Comparison of ENCODE assay signal across 8 mouse cellular contexts in the genomic region with DNA sequence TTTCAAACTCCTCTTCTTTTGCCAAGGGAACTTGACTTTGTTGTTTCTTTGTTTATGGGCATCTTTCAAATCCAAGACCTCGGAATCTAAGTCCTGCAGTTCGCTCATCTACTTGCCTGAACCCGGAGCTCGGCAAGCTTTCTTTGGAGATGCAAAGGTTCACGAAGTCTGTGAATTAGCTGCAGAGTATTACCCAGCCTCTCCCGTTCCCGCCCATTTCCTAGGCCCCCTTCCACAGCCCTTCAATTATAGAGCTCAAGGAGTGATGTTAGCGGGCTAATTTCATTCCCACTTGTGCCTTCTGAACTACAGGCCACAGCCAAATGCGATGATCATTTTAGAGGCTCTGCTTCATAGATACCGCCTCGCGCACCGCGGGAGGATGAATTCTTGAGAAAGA. TPM values are rescaled to one million over a fixed set of nuclear protein-coding genes. Genes with fewer than 3 reads are reported as not detected.
DNase-seq lines count a peak whose midpoint lies in the region; ATAC-seq and TF ChIP-seq lines count a peak whose summit lies in the region.

No protein-coding gene starts in this region.

- peak overlapping the region; percentile 96 for H3K27ac ChIP-seq in heart, embryonic 10.5 days
- no peak overlapping the region for H3K27ac ChIP-seq in kidney, postnatal 0 days
- peak overlapping the region; percentile 79 for H3K27ac ChIP-seq in midbrain, embryonic 14.5 days (replicated peaks; ENCODE audit: low read depth, low read length)

- peak overlapping the region; percentile 95 for H3K4me3 ChIP-seq in heart, embryonic 10.5 days
- peak overlapping the region; percentile 91 for H3K4me3 ChIP-seq in erythroblast, embryonic 14.5 days (replicated peaks)
- H3K4me3 ChIP-seq in kidney, postnatal 0 days (replicated peaks; ENCODE audit: low read depth, low read length) = peak overlapping the region; percentile 93
- peak overlapping the region; percentile 93 for H3K4me3 ChIP-seq in midbrain, embryonic 14.5 days (replicated peaks; ENCODE audit: low read depth, low read length)

- ATAC-seq in kidney, postnatal 0 days (replicated peaks; ENCODE audit: low FRiP score, low read depth) = no peak
- peak; percentile 40 for ATAC-seq in midbrain, embryonic 14.5 days (ENCODE audit: low FRiP score, low TSS enrichment)

- WGBS in heart, embryonic 10.5 days = 0% methylated on average over 14 of the region's 14 CpGs
- under 1% methylated on average over 14 of the region's 14 CpGs for WGBS in kidney, postnatal 0 days
- 2% methylated on average over 14 of the region's 14 CpGs for WGBS in midbrain, embryonic 14.5 days

- H3K9me3 ChIP-seq in heart, embryonic 10.5 days = no peaks in the 10 kb centered on the region
- peaks cover 2% of the 10 kb centered on the region for H3K9me3 ChIP-seq in erythroblast, embryonic 14.5 days (ENCODE audit: control insufficient read depth, low read length)
- no peaks in the 10 kb centered on the region for H3K9me3 ChIP-seq in kidney, postnatal 0 days (replicated peaks; ENCODE audit: low read length)
- H3K9me3 ChIP-seq in midbrain, embryonic 14.5 days (ENCODE audit: control insufficient read depth, low read length) = no peaks in the 10 kb centered on the region

- no peaks in the 10 kb centered on the region for H3K36me3 ChIP-seq in heart, embryonic 10.5 days
- H3K36me3 ChIP-seq in erythroblast, embryonic 14.5 days (ENCODE audit: control insufficient read depth) = peaks cover 35% of the 10 kb centered on the region
- H3K36me3 ChIP-seq in kidney, postnatal 0 days (ENCODE audit: insufficient read depth, low read length) = no peaks in the 10 kb centered on the region
- H3K36me3 ChIP-seq in midbrain, embryonic 14.5 days (ENCODE audit: control insufficient read depth, insufficient read depth, low read length) = no peaks in the 10 kb centered on the region

- H3K4me2 ChIP-seq in kidney, postnatal 0 days (ENCODE audit: low read length) = peak overlapping the region; percentile 84
- H3K4me2 ChIP-seq in midbrain, embryonic 14.5 days (ENCODE audit: low read length) = peak overlapping the region; percentile 79

- peak overlapping the region; percentile 46; the same call in 1 of the 2 replicates for H3K9ac ChIP-seq in kidney, postnatal 0 days (ENCODE audit: low read depth, low read length)
- peak overlapping the region; percentile 48 for H3K9ac ChIP-seq in midbrain, embryonic 14.5 days (replicated peaks; ENCODE audit: low read length)

- H3K4me1 ChIP-seq in heart, embryonic 10.5 days = peaks cover 33% of the 10 kb centered on the region
- peaks cover 56% of the 10 kb centered on the region for H3K4me1 ChIP-seq in erythroblast, embryonic 14.5 days (ENCODE audit: control insufficient read depth)
- no peaks in the 10 kb centered on the region; the same call in none of the 2 replicates for H3K4me1 ChIP-seq in kidney, postnatal 0 days (replicated peaks; ENCODE audit: insufficient read depth, low read length)
- H3K4me1 ChIP-seq in midbrain, embryonic 14.5 days (ENCODE audit: control insufficient read depth, insufficient read depth, low read length) = peaks cover 12% of the 10 kb centered on the region

- no peaks in the 10 kb centered on the region for H3K27me3 ChIP-seq in heart, embryonic 10.5 days (ENCODE audit: insufficient read depth, poor library complexity, severe bottlenecking)
- H3K27me3 ChIP-seq in erythroblast, embryonic 14.5 days (ENCODE audit: control insufficient read depth) = no peaks in the 10 kb centered on the region
- H3K27me3 ChIP-seq in kidney, postnatal 0 days (ENCODE audit: insufficient read depth, low read length) = no peaks in the 10 kb centered on the region
- no peaks in the 10 kb centered on the region for H3K27me3 ChIP-seq in midbrain, embryonic 14.5 days (ENCODE audit: control insufficient read depth, insufficient read depth, low read length)

- no peak for TF ChIP-seq CTCF in kidney, postnatal 0 days (IDR thresholded peaks at IDR 0.05; ENCODE audit: low read depth)

- DNase-seq in heart, embryonic 10.5 days (ENCODE audit: low spot score) = no peak
- DNase-seq in heart, adult 8-10 months (ENCODE audit: low spot score) = no peak
- peak; percentile 50 for DNase-seq in ES-CJ7 (ENCODE audit: low read depth, low spot score)
- DNase-seq in kidney, postnatal 0 days (ENCODE audit: low spot score) = peak; percentile 56
- no peak for DNase-seq in midbrain, embryonic 14.5 days
- DNase-seq in layer of hippocampus, postnatal 10 days (ENCODE audit: low spot score in 2 of 2) = no peak
- no peak for DNase-seq in adrenal gland, adult 8-10 months

RNA-seq across cellular contexts. Expression of a gene that starts 0.5 kb away (rescaled TPM):
- 21.1 and 21.3 TPM in 2 replicates for polyA plus RNA-seq in heart, embryonic 10.5 days (2016; fragmentation: Nextera tagmentation; extraction: Ambion mirVana)
- total RNA-seq in heart, adult 8-10 months (2022) = 1 to 10 TPM; 7.7 to 9.2 (median 8.2) TPM
- polyA plus RNA-seq in erythroblast, embryonic 14.5 days (2012) = 0.37 and 0.53 TPM in 2 replicates
- 9.3 and 10.9 TPM in 2 replicates for polyA plus RNA-seq in kidney, postnatal 0 days (2015; fragmentation: Nextera tagmentation; extraction: Ambion mirVana)
- polyA plus RNA-seq in midbrain, embryonic 14.5 days (2014; fragmentation: Nextera tagmentation; extraction: Ambion mirVana) = 20.8 and 27.6 TPM in 2 replicates
- 10 to 100 TPM; 27.1 to 31.3 TPM for total RNA-seq in layer of hippocampus, postnatal 10 days (2021)
- total RNA-seq in adrenal gland, adult 8-10 months (2022) = 10 to 100 TPM; 15.3 to 30.9 (median 23.9) TPM

RNA-seq across cellular contexts. Expression of a gene that starts 25.9 kb away (rescaled TPM):
- polyA plus RNA-seq in heart, embryonic 10.5 days (2016; fragmentation: Nextera tagmentation; extraction: Ambion mirVana) = 626 and 705 TPM in 2 replicates
- 100 to 1,000 TPM; 151 to 173 (median 164) TPM for total RNA-seq in heart, adult 8-10 months (2022)
- polyA plus RNA-seq in erythroblast, embryonic 14.5 days (2012) = 10.2 and 12.0 TPM in 2 replicates
- polyA plus RNA-seq in kidney, postnatal 0 days (2015; fragmentation: Nextera tagmentation; extraction: Ambion mirVana) = 811 and 895 TPM in 2 replicates
- 245 and 251 TPM in 2 replicates for polyA plus RNA-seq in midbrain, embryonic 14.5 days (2014; fragmentation: Nextera tagmentation; extraction: Ambion mirVana)
- total RNA-seq in layer of hippocampus, postnatal 10 days (2021) = 10 to 100 TPM; 45.4 to 52.1 TPM
- 100 to 1,000 TPM; 240 to 306 (median 275) TPM for total RNA-seq in adrenal gland, adult 8-10 months (2022)

RNA-seq across cellular contexts. Expression of a gene that starts 55.3 kb away (rescaled TPM):
- polyA plus RNA-seq in heart, embryonic 10.5 days (2016; fragmentation: Nextera tagmentation; extraction: Ambion mirVana) = 10.1 and 11.4 TPM in 2 replicates
- 10 to 100 TPM; 22.8 to 26.6 (median 23.5) TPM for total RNA-seq in heart, adult 8-10 months (2022)
- polyA plus RNA-seq in erythroblast, embryonic 14.5 days (2012) = 0.16 and 0.20 TPM in 2 replicates
- 29.2 and 33.6 TPM in 2 replicates for polyA plus RNA-seq in kidney, postnatal 0 days (2015; fragmentation: Nextera tagmentation; extraction: Ambion mirVana)
- 14.2 and 14.8 TPM in 2 replicates for polyA plus RNA-seq in midbrain, embryonic 14.5 days (2014; fragmentation: Nextera tagmentation; extraction: Ambion mirVana)
- total RNA-seq in layer of hippocampus, postnatal 10 days (2021) = 10 to 100 TPM; 15.8 to 16.3 TPM
- total RNA-seq in adrenal gland, adult 8-10 months (2022) = 10 to 100 TPM; 15.8 to 19.2 (median 17.8) TPM

Comparison
In these comparisons a context has a peak if more than half of its experiments do, and no peak if none do; other contexts are left out.
1. DNase-seq: peak in ES-CJ7 (single experiment) and kidney, postnatal 0 days (single experiment); none in heart, embryonic 10.5 days (single experiment), heart, adult 8-10 months (single experiment), midbrain, embryonic 14.5 days (single experiment), layer of hippocampus, postnatal 10 days (0 of 2) and adrenal gland, adult 8-10 months (single experiment).
2. RNA of a gene that starts 25.9 kb away (polyA plus RNA-seq): 811 to 895 TPM in kidney, postnatal 0 days, 626 to 705 TPM in heart, embryonic 10.5 days and 245 to 251 TPM in midbrain, embryonic 14.5 days; 10.2 to 12.0 TPM in erythroblast, embryonic 14.5 days; every median in the first group is over 10 times any median in the second.
3. Peak in every context shown above with its lines, with median percentiles within 50 percentile points of each other: H3K4me3 ChIP-seq.